Mouse (Mus musculus) forebrain, postnatal 0 days (tissue): ENCODE results near the gene Fntb. TPM values are rescaled to one million over a fixed set of nuclear protein-coding genes. Genes with fewer than 3 reads are reported as not detected.
A peak's percentile ranks its signal among the peaks of the same experiment; 100 is the strongest.

Experiments used
- ATAC-seq: fragments of 200-750 bp; cut with Nextera tagmentation; 2 replicates; pipeline ENCODE4 v1.8.0; 2017; ENCODE audit warnings: mild to moderate bottlenecking, moderate library complexity
- DNase-seq: peaks from one replicate; pipeline ENCODE4 v3.0.0-alpha.2; 2015
- H3K27ac ChIP-seq: fragments of 300-500 bp; sonication (generic); 2 replicates; pipeline ENCODE4 v1.5.1; 2014; ENCODE audit warnings: low read depth, mild to moderate bottlenecking, antibody characterized with exemption, low read length, moderate library complexity, mixed read lengths
- H3K27me3 ChIP-seq: fragments of 300-500 bp; sonication (generic); 2 replicates; pipeline ENCODE4 v1.6.1; 2014; ENCODE audit warnings: mild to moderate bottlenecking, low read length, mixed read lengths; ENCODE audit not compliant: insufficient read depth
- H3K36me3 ChIP-seq: fragments of 300-500 bp; sonication (generic); 2 replicates; pipeline ENCODE4 v1.6.1; 2014; ENCODE audit warnings: mild to moderate bottlenecking, moderate library complexity; ENCODE audit not compliant: insufficient read depth
- H3K4me1 ChIP-seq: fragments of 300-500 bp; sonication (generic); 2 replicates; pipeline ENCODE4 v1.6.1; 2014; ENCODE audit warnings: antibody characterized with exemption; ENCODE audit not compliant: insufficient read depth
- H3K4me2 ChIP-seq: fragments of 300-500 bp; sonication (generic); 2 replicates; pipeline ENCODE4 v1.6.1; 2014; ENCODE audit warnings: low read depth, mild to moderate bottlenecking, moderate library complexity
- H3K4me3 ChIP-seq: fragments of 300-500 bp; sonication (generic); 2 replicates; pipeline ENCODE4 v1.5.1; 2014; ENCODE audit warnings: low read depth, low read length, mixed read lengths
- H3K9ac ChIP-seq: fragments of 300-500 bp; sonication (generic); 2 replicates; pipeline ENCODE4 v1.6.1; 2014; ENCODE audit warnings: mild to moderate bottlenecking
- H3K9me3 ChIP-seq: fragments of 300-500 bp; sonication (generic); 2 replicates; pipeline ENCODE4 v1.6.1; 2016; ENCODE audit warnings: low read length
- CTCF ChIP-seq: sonication (generic); IDR thresholded peaks from 2 replicates; pipeline ENCODE4 v1.5.1; 2016; ENCODE audit warnings: antibody characterized with exemption, control low read depth, low read depth
- WGBS: fragments of 180-500 bp; shearing (Covaris S2); extraction: QIAGEN DNeasy Blood & Tissue Kit; methylation state at CpG from one replicate; pipeline ENCODE4 v1.1.7; 2014; 5-methylcytosine and 5-hydroxymethylcytosine counted together
- polyA plus RNA-seq: library from polyadenylated mRNA; unstranded; fragments of >200 nt; fragmentation: Nextera tagmentation; extraction: Ambion mirVana; gene quantifications from 2 replicates; pipeline ENCODE4 v1.2.1, GENCODE M21; 2015
- total RNA-seq: library from RNA; depleted of rRNA; stranded (reverse); fragments of >200 nt; gene quantifications from 2 replicates; pipeline ENCODE4 v1.2.3, GENCODE M21; 2014; rRNA removed

The Fntb gene
- 22.7 and 32.3 TPM in 2 replicates for total RNA-seq
- 38.7 and 42.3 TPM in 2 replicates for polyA plus RNA-seq

- Histone ChIP-seq H3K4me2 (peak within 1 kb of the TSS; percentile 64), H3K9ac (peak within 1 kb of the TSS; percentile 81), H3K27ac (peak within 1 kb of the TSS; percentile 85), H3K27me3 (no peaks in the 10 kb centered on the region), H3K9me3 (no peaks in the 10 kb centered on the region), H3K4me1 (peaks cover 9% of the 10 kb centered on the region), H3K4me3 (peak within 1 kb of the TSS; percentile 55), H3K36me3 (no peaks in the 10 kb centered on the region)
- under 1% methylated on average over 31 of the region's 31 CpGs for WGBS
- TF ChIP-seq CTCF: peak; percentile 38; the same call in 1 of the 2 replicates
- peak; percentile 98 for ATAC-seq
- peak; percentile 97 for DNase-seq
These were observed at the start of gene Fntb, which contains the start of gene Churc1 for GRCm38 (mm10) chr12:76765354-76765851. Gene Fntb, plus strand, starts transcription at chr12:76765589. Gene Churc1, plus strand, starts transcription at chr12:76765538.

- no peaks in the 10 kb centered on the region for H3K36me3 ChIP-seq
- 82% methylated on average over 4 of the region's 4 CpGs for WGBS
- H3K4me3 ChIP-seq: no peak overlapping the region
- H3K4me1 ChIP-seq: no peaks in the 10 kb centered on the region
- H3K27ac ChIP-seq: no peak overlapping the region
- ATAC-seq (no peak), DNase-seq (no peak)
- H3K9ac ChIP-seq: no peak overlapping the region
- peaks cover 3% of the 10 kb centered on the region; the same call in 1 of the 2 replicates for H3K27me3 ChIP-seq
- TF ChIP-seq CTCF: no peak
- no peak overlapping the region for H3K4me2 ChIP-seq
- H3K9me3 ChIP-seq: no peaks in the 10 kb centered on the region
These were observed 47.0 kb upstream of the Fntb start for GRCm38 (mm10) chr12:76718384-76718783.

DNA sequence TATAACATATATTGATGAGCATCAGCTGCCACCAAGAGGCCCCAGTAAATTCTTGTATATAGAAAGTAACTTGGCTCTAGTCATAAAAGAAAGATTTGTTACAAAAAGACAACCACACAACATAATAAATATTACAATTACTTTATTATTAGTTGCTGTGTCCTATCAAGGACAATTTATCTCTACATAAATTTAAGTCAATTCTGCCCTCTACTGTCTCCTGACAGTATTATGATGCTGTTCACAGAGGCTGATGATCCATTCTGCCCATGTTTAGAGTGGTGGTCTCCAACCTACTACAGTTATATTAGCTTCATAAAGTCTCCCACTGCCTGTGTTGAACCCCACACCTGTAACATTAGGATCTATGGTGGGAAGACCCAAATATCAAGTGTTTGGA is 44.8 kb upstream of the Fntb start:
- peak; percentile 50 for TF ChIP-seq CTCF
- H3K9ac ChIP-seq: no peak overlapping the region
- H3K27ac ChIP-seq: no peak overlapping the region
- no peak overlapping the region for H3K4me2 ChIP-seq
- DNase-seq: peak; percentile 36
- no peaks in the 10 kb centered on the region for H3K9me3 ChIP-seq
- ATAC-seq: no peak; the same call in 1 of the 2 replicates
- H3K4me3 ChIP-seq: no peak overlapping the region
- H3K4me1 ChIP-seq: no peaks in the 10 kb centered on the region
- no peaks in the 10 kb centered on the region for H3K36me3 ChIP-seq
- H3K27me3 ChIP-seq: no peaks in the 10 kb centered on the region

GRCm38 (mm10) chr12:76722026-76722425 is 43.4 kb upstream of the Fntb start:
- Histone ChIP-seq H3K27me3 (no peaks in the 10 kb centered on the region), H3K36me3 (no peaks in the 10 kb centered on the region), H3K9ac (no peak overlapping the region), H3K27ac (no peak overlapping the region), H3K4me1 (no peaks in the 10 kb centered on the region), H3K9me3 (no peaks in the 10 kb centered on the region), H3K4me3 (no peak overlapping the region), H3K4me2 (no peak overlapping the region)
- DNase-seq (no peak), ATAC-seq (no peak)
- TF ChIP-seq CTCF: no peak
- 38% methylated on average over 3 of the region's 3 CpGs for WGBS

DNA sequence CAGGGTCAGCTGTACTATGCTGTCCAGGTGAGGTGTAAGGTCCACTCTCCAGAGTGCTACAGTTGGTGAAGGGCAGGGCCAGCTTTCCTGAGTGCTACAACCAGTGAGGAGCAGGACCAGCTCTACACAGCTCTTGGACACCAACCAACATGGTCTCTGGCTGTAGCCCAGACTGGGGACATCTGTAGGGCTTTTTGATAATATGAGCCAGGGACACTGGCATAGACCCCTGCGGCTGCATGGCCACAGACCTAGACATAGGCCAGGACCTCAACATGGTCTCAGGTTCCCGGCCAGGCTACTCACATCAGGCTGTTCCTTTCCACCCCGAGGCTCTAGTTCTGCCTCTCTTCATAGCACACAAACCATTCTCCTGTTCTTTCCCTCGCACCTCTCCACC is 37.4 kb upstream of the Fntb start:
- no peak for TF ChIP-seq CTCF
- Histone ChIP-seq H3K27ac (no peak overlapping the region), H3K9ac (no peak overlapping the region), H3K36me3 (no peaks in the 10 kb centered on the region), H3K27me3 (no peaks in the 10 kb centered on the region), H3K9me3 (no peaks in the 10 kb centered on the region), H3K4me1 (no peaks in the 10 kb centered on the region), H3K4me3 (no peak overlapping the region), H3K4me2 (no peak overlapping the region)
- 88% methylated on average over 4 of the region's 4 CpGs for WGBS
- DNase-seq (no peak), ATAC-seq (no peak)

- no peak for ATAC-seq
- Histone ChIP-seq H3K36me3 (no peaks in the 10 kb centered on the region), H3K27ac (no peak overlapping the region), H3K9ac (no peak overlapping the region), H3K4me3 (no peak overlapping the region), H3K9me3 (no peaks in the 10 kb centered on the region), H3K27me3 (no peaks in the 10 kb centered on the region), H3K4me2 (no peak overlapping the region), H3K4me1 (no peaks in the 10 kb centered on the region)
- DNase-seq: no peak
- 76% methylated on average over 16 of the region's 16 CpGs for whole genome bisulfite sequencing
- no peak for TF ChIP-seq CTCF
These were observed 14.4 kb upstream of the Fntb start for GRCm38 (mm10) chr12:76750866-76751459.

- Histone ChIP-seq H3K4me1 (no peaks in the 10 kb centered on the region), H3K27ac (no peak overlapping the region), H3K4me2 (0 out of 2 replicates have a peak overlapping the region, but pooled peaks have one; percentile 8), H3K36me3 (no peaks in the 10 kb centered on the region), H3K4me3 (no peak overlapping the region), H3K9me3 (no peaks in the 10 kb centered on the region), H3K27me3 (no peaks in the 10 kb centered on the region), H3K9ac (no peak overlapping the region)
- TF ChIP-seq CTCF: peak; percentile 71
- WGBS: 42% methylated on average over 14 of the region's 14 CpGs
- DNase-seq (peak; percentile 68), ATAC-seq (peak; percentile 78)
These were observed 12.6 kb upstream of the Fntb start for GRCm38 (mm10) chr12:76752652-76753318.
